Mouse (Mus musculus) spleen, adult 2 months (tissue): ENCODE measurements around the gene Slc29a1.

Experiments
- CTCF ChIP-seq: fragments of 200-500 bp; IDR thresholded peaks from 2 replicates; pipeline ENCODE4 v1.5.1; 2011; ENCODE audit warnings: mild to moderate bottlenecking, inconsistent platforms; ENCODE audit not compliant: insufficient read depth, insufficient read length, insufficient replicate concordance; ENCODE audit errors: extremely low read depth
- POLR2A ChIP-seq: fragments of 200-500 bp; IDR thresholded peaks from 2 replicates; pipeline ENCODE4 v1.6.1; 2011; ENCODE audit warnings: low read depth, low read length, inconsistent platforms

DNA sequence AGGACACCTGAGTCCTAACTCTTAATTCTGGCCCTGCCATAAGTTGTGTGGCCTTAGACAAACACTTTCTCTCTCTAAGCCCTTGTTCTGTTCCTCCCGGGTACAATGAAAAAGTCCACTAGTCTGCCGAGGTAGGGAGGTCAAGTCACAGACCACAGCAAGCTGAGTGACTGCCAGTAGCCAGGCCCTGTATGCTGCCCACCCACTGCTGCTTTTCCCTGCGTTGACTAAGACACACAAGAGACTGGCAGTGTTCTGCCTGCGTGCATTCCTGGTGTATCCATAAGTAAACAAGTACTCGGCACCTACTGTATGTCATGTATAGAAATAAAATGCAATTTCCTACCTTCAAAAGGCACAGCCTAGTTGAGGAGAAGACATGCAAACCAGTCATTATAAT, 49.2 kb downstream of the Slc29a1 start:
- TF ChIP-seq POLR2A (no peak), CTCF (no peak)
